Mouse (Mus musculus) skeletal muscle tissue, postnatal 0 days (tissue): ENCODE measurements around the gene Klhl10. TPM values are rescaled to one million over a fixed set of nuclear protein-coding genes. Genes with fewer than 3 reads are reported as not detected.

ENCODE experiments used
- microRNA-seq, 2 experiments: library from miRNA; unstranded; fragments of <30 nt; microRNA quantifications; one replicate each; pipeline ENCODE4; 2016
- polyA plus RNA-seq: library from polyadenylated mRNA; unstranded; fragments of >200 nt; fragmentation: Nextera tagmentation; extraction: Ambion mirVana; gene quantifications from 2 replicates; pipeline ENCODE4 v1.2.1, GENCODE M21; 2015

Gene Klhl10
- polyA plus RNA-seq, result 0.23 and 0.44 TPM in 2 replicates

GRCm38 (mm10) chr11:100441797-100442196, at the start of gene Klhl10, which contains the start of gene Nt5c3b:
Gene Klhl10, plus strand, starts transcription at chr11:100441917.
Gene Nt5c3b, minus strand, starts transcription at chr11:100441808.

DNA sequence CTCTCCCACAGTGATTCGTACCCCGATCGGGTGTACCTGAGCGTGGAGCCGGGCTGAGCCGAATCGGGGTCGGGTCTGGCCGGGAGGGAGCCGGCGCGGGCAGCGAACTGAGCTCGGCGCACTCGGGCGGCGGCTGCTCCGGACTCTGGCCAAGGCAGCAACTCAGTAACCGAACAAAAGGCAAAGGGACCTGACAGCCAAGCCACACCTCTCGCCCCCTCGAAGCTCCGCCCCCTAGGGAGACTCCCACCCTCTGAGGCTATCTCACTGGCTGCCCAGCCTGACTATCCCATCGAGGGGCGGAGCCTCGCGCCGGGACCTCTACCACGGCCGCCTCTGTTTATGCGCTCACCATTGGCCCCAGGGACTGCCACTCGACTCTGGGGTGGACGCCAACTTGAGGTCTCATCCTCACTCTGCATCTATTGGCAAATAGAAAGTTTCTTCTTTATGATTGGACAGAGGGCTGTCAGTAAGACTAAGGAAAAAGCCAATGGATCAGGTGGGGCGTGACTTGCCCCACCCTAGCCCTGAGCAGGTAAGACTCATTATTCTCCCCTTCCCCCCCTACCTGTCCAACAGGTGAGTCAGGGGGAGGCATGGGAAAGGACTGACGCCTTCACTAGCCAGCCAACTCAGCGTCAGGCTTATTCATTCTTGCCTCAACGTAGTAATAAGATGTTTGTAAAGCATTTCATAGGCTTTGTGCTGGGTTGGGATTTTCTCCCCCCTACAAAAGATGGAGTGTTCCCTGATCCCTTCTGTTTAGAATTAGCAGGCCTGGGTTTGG, 43.9 kb upstream of the Klhl10 start, which contains the start of gene Jup:
Gene Jup, minus strand, starts transcription at position 164 of the 790 bp plus-strand sequence.

DNA sequence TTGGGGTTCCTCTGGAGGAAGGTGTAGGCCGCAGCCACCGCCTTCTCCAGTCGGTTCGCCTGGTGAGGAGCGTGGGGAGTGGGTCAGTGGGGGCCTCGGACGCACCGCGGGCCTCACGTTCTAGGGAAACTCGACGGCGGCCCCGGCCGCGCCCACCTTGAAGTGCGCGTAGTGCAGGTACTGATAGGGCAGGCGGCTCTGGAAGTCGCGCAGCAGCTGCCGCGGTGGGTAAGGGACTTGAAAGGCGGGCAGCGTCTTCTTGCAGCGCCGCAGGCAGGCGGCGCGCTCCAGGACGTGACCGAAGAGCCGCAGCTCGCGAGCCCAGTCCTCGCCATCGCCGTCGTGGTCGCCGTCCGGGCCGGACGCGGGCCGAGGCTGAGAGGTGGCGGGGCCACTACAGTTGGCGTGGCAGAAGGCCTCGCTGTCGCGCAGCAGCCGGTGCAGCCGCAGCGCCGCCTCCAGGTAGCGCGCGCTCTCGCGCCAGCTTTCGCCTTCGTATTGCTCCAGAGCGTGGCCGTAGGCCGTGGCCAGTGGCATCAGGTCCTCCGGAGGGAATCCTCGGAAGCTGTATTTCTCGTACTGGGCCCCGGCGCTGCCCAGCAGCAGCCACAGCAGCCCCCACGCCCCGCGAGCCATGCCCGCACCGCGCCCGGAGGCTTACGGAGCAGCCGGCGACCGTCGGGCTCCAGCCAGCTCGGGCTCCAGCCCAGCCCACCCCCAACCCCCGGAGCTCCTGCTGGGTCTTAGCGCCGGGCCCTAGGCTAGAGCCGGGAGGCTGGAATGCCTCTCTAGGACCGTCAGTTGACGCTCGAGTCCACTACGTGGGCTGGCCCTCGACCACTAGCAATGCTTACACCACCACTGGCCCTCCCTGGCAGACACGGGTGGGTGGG, 27.4 kb upstream of the Klhl10 start, which contains the start of gene P3h4:
Gene P3h4, minus strand, starts transcription at position 816 of the 893 bp plus-strand sequence.

GRCm38 (mm10) chr11:100414914-100415822, 26.5 kb upstream of the Klhl10 start, which contains the start of gene Fkbp10:
Gene Fkbp10, plus strand, starts transcription at chr11:100415697.

DNA sequence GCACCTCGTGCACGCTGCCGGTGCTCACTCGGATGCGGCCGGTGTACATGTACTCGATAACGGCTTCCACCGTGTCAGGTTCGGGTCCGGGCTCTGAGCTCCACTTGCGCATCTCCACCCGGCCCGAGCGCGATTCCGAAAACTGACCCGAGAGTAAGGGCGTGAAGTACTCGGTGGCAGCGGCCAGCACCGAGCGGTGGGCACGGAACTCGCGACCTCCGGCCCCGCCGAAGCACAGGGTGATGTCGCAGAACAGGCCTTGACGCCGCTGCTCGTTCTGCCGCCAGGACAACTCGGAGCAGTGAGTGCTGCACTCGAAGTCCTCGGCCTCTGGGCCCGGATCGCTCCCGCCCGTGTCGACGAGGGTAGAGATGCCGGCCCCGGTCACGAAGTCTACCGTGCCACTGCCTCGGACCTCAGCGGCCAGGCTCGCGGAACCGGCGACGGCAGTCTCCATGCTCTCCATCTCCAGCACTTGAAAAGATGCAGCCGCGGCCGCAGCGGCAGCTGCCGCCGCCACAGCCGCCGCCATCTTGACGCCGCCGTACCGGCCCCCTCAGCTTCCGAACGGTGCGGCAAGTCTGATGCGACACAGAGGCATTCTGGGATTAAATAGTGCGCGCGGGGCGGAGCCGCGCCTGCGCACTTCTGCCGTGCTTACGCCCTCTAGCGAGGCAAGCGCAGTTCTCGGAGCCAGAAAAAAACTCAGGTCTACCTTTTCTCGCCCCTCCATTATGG, 30.6 kb downstream of the Klhl10 start, which contains the start of gene Klhl11:
Gene Klhl11, minus strand, starts transcription at position 545 of the 738 bp plus-strand sequence.

Small RNA genes lying within 50 kb of the gene (microRNA-seq; reads per million reads assigned to microRNA genes)
- 0 reads per million in 2 experiments for gene Gm27374
- gene Mir7116, result 0.42 to 0.61 reads per million in 2 experiments

Other genes starting within 250 kb of the Klhl10 start
- gene Krt9, start 248.7 kb upstream of the Klhl10 start, polyA plus RNA-seq, result not detected in 2 replicates
- 0.09 and 68.1 TPM in 2 replicates for gene Krt14, start 234.4 kb upstream of the Klhl10 start, polyA plus RNA-seq
- 0.69 TPM in 1 of 2 replicates, not detected in the other for gene Krt16, start 193.0 kb upstream of the Klhl10 start, polyA plus RNA-seq
- gene Krt17, start 180.9 kb upstream of the Klhl10 start, polyA plus RNA-seq, result 15.6 TPM in 1 of 2 replicates, not detected in the other
- not detected in 2 replicates for gene Krt42, start 172.0 kb upstream of the Klhl10 start, polyA plus RNA-seq
- gene Eif1, start 122.0 kb upstream of the Klhl10 start, polyA plus RNA-seq, result 1,439 and 1,728 TPM in 2 replicates
- 0.44 TPM in 1 of 2 replicates, not detected in the other for gene Gast, start 107.5 kb upstream of the Klhl10 start, polyA plus RNA-seq
- 0.51 and 0.56 TPM in 2 replicates for gene Hap1, start 85.8 kb upstream of the Klhl10 start, polyA plus RNA-seq
- gene Jup, start 44.2 kb upstream of the Klhl10 start, polyA plus RNA-seq, result 36.6 and 44.0 TPM in 2 replicates
- gene P3h4, start 27.1 kb upstream of the Klhl10 start, polyA plus RNA-seq, result 29.9 and 43.6 TPM in 2 replicates
- gene Fkbp10, start 26.2 kb upstream of the Klhl10 start, polyA plus RNA-seq, result 60.9 and 82.7 TPM in 2 replicates
- gene Nt5c3b, start 109 bp upstream of the Klhl10 start, polyA plus RNA-seq, result 46.3 and 48.7 TPM in 2 replicates
- 3.1 and 3.7 TPM in 2 replicates for gene Klhl11, start 30.8 kb downstream of the Klhl10 start, polyA plus RNA-seq
- 19.8 and 22.8 TPM in 2 replicates for gene Acly, start 86.1 kb downstream of the Klhl10 start, polyA plus RNA-seq
- gene Ttc25, start 103.7 kb downstream of the Klhl10 start, polyA plus RNA-seq, result 0.37 TPM in 2 replicates
- 39.3 and 40.3 TPM in 2 replicates for gene Cnp, start 133.0 kb downstream of the Klhl10 start, polyA plus RNA-seq
- 53.4 and 53.7 TPM in 2 replicates for gene Nkiras2, start 177.3 kb downstream of the Klhl10 start, polyA plus RNA-seq
- 161 and 168 TPM in 2 replicates for gene Dnajc7, start 178.3 kb downstream of the Klhl10 start, polyA plus RNA-seq